Mouse (Mus musculus): ENCODE results near the gene Arhgap23.

Arhgap23 gene

DNA sequence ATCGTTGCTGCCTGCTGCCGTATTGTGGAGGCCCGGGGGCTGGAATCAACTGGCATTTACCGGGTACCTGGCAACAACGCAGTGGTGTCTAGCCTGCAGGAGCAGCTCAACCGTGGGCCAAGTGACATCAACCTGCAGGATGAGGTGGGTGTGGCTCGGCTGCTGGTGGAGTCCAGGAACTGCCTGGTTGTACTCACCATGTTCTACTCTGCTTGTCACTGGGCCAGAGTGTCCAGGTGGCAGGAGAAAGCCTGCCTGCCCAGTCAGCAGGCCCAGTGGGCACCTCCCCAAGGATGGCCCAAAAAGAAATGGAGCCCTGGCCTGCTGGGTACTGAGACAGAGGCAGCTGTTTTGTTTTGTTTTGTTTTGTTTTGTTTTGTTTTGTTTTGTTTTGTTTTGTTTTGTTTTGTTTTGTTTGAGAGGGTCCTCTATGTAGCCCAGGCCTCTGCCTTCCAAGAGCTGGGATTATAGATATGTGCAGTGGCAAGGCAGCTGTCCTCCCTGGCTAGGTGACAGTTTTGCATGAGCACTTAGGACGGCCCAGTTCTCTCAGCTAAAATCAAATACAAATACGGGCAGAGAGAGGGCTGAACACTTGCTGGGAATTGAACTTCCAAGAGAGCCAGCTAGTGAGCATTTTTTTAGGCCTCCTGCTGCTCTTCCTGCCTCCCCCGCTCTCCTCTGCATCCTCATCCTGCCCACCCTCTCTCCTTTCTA is 51.3 kb downstream of the Arhgap23 start:
- no peak for DNase-seq

GRCm38 (mm10) chr11:97468639-97469287 is 53.4 kb downstream of the Arhgap23 start:
- DNase-seq, result peak; percentile 90

DNA sequence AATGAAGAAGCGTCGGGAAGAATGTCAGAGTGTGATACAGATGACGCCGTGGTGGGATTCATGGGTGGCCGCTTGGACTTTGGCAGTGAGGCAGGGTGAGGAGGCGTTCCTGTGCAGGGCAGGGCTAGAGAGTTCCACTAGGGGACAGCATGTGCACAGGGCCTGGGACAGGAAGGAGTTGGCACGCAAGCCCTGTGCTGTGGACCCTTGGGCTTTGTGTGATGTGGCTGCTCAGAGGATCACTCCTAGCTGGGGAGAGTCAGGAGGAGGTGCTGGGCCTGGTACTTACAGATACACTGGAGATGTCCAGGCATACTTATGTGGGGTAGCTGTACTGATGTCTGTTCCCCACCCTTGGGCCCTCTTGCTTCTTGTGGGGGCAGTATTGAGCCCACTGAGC is 54.5 kb downstream of the Arhgap23 start:
- DNase-seq, result no peak

DNA sequence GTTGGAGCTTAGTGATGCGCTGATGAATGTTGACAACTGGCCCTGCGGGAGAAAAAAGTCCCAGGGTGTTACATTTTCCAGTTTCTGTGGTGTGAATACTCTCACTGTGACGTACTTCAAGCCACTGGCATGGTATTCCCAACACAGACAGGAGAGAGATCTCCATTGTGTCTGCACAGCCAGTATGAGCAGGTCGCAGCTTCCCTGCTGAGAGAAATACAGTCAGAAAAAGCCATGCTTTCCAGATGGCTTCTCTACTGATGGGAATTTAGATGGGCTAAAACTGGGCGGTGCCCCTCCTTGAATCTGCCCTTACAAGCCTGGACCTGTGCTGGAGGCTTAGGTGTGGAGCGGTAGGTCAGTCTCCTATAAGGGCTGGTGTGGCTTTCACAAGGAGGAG is 55.9 kb downstream of the Arhgap23 start:
- DNase-seq, result no peak

DNA sequence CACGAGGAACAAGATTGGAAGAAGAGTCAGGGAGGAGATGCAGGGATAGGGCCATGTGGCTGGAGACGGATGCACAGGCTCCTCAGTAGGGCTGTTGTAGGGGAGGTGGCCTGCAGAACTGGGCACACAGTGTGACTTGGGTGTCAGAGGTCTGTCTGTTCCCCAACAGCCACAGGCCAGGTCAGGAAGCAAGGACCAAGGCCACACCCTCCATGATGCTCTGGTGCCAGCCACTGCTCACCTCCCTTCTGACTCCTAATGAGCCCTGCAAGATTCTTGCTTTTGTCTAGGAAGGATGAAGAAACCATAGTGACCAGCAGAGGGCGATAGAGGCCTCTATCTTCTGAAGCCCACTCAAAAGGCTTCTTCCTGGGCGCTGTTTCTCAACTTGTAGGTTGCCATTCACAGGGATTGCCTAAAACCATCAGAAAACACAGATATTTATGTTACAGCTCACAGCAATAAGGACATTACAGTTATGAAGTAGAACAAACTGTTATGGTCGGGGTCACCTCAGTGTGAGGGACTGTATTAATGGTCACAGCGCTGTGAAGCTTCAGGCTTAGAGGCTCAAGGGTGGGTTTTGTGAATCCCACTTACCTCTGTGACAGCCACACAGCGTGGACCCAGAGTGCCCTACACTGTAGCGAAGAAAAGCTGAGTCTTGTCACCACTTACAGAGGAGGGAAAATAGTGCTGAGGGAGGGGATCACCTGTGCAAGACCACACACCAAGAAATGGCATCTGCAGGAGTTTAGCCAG is 61.2 kb downstream of the Arhgap23 start:
- peak; percentile 81 for DNase-seq

DNA sequence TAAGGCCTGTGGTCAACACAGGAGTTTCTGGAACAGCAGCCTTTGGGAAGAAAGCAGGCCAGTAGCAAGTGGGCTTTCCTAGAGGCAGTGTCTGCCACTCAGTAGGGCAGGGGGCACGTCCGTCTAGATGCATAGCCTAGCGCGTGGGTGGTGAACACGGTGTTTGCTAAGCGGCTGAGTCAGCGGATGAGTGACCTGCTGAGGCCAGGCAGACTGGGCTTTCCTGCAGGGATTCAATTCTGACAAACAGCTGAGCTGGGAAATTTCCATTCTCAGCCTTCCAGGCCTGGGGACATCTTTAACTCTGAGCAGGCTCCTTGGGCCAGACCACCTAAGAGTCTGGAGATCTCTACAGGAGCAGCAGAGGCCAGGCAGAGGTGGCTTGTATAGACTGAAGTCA is 62.1 kb downstream of the Arhgap23 start:
- no peak for DNase-seq

DNA sequence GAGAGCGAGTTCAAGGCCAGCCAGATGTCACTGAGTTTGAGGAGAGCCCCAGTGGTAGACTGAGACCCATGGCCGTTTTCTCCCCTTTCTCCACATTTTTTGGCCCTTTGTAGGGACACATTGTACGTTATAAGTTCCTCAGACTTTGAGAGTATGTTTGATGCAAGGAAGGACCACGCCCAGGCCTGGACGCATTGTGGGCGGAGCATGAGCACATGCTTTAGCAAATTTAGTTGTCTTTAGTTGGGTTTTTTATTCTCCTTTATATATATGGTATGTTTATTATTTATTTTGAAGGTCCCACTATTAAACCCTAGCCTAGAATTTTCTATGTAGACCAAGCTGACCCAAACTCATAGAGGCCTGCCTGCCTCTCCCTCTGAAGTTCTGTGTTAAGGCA is 63.0 kb downstream of the Arhgap23 start:
- no peak for DNase-seq

DNA sequence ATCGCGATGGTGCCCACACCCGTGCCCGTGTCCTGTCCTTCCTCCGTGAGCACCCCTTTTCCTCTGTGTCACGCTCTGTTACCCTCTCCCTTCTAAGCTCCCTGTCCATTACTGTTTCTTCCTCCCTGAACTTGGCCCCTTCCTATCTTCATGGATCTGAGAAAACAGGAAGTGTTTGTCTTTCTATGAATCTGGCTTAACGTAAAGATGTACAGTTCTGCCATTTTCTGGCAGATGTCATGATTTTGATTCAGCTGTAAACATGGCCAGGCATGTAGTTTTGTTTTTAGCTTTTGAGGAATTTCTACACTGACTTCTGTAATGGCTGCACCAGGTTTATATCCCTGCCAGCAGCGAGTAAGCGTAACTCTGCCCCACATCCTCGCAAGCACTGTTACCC is 63.8 kb downstream of the Arhgap23 start:
- DNase-seq, result no peak

DNA sequence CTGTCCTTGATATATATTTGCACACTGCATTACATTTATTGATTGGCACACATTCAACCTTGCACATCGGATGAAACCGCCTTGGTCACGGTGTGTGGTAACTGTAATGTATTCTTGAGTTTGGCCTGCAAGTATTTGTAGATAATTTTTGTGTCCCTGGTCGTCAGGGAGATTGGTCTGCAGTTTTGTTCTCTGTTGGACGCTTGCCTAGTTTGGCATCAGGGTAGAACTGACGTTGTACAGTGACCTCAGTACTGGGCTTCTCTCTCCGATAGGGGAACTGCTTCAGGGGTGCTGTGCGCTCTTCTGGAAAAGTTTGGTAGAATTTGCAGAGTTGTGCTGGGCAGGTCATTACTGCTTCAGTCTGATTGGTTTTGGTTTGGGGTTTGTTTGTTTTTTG is 64.5 kb downstream of the Arhgap23 start:
- no peak for DNase-seq

- no peak for DNase-seq
These were observed 70.3 kb downstream of the Arhgap23 start for GRCm38 (mm10) chr11:97485661-97486060.

DNA sequence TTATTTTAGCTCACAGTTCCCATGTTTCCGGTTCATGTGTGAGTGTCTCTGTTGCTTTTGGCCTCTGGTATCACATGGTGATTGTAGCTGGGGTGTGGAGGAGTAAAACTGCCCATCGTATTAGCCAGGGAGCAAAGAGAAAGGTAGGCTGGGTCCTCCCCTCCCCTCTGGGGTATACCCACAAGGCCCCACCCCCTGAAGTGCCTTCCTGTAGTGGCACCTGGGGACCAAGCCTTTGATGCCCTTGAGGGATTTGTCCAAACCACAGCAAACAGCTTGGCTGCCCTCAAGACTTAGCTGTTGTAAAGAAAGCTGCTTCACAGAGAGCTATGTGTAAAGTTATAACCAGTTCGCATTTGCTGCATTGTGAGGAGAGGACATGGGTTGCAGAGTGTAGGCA is 72.3 kb downstream of the Arhgap23 start:
- no peak for DNase-seq

DNA sequence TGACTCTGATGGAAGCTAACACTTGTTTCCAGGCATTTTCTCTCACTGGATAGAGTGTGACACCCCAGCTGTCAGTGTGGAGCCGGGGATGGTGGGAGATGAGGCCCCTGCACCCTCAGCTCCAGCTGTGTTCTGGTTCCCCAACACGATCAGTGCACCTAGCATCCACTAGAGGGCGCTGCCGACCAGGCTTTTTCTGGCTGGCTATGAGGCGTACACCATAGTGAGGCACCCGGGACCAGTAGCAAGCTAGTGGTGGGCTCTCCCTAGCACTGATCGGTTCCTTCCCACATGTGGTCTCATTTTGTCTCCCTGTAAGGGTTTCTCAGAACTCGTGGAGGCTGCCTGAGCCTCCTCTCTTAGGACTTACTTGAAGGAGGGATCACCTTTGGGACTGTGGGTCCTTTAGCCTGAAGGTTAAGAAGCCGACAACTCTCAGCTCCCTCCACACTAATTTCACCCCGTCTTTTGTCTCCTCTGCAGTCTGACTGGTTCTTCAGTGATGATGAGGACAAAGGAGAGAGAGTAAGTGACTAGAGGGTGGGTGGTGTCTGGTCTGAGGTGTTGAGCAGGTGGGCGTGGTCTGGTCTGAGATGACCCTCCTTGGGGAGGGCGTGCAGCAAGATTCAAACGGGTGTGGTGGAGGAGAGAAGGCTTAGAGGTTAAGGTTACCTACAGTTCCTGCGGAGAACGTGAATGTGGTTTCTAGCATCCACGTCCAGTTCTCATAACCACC is 74.4 kb downstream of the Arhgap23 start:
- DNase-seq, result peak; percentile 72

DNA sequence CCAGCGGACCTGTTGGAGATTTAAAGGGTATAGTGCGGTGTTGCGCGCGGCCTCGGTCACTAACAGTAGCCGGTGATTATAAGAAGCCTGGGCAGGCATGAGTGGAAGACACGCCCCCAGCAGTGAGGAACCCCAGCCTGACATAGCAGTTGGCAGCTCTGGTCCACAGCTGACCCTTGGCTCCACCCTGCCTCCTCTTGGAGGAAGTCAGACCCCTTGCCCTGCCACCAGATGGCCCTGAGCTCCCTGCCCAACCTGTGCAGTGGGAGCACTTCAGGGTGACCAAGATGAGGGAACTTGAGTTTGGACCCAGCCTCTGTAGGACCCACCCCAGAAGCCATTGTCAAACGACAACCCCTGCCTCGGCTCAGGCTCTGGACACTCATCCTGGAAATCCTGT is 76.3 kb downstream of the Arhgap23 start:
- no peak for DNase-seq

GRCm38 (mm10) chr11:97492836-97493235 is 77.5 kb downstream of the Arhgap23 start:
- no peak for DNase-seq

DNA sequence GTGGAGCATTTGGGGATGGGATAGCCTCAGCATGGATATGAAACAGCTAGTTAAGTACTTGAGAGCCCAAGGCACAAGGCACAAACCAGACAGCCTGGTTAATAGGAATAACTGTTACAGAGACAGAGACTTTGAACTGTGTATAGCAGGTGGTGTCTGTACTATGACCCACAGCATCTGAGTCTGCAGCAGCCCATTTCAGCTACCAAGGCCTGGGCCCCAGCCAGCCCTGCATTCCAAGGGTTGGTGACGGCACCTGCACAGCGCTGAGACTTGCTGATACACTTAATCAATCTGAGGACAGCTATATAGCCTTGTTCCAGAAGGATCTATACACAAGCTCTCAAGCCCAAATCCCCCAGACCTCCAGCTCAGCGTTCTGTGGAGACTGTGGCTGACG is 82.2 kb downstream of the Arhgap23 start:
- DNase-seq, result no peak

DNA sequence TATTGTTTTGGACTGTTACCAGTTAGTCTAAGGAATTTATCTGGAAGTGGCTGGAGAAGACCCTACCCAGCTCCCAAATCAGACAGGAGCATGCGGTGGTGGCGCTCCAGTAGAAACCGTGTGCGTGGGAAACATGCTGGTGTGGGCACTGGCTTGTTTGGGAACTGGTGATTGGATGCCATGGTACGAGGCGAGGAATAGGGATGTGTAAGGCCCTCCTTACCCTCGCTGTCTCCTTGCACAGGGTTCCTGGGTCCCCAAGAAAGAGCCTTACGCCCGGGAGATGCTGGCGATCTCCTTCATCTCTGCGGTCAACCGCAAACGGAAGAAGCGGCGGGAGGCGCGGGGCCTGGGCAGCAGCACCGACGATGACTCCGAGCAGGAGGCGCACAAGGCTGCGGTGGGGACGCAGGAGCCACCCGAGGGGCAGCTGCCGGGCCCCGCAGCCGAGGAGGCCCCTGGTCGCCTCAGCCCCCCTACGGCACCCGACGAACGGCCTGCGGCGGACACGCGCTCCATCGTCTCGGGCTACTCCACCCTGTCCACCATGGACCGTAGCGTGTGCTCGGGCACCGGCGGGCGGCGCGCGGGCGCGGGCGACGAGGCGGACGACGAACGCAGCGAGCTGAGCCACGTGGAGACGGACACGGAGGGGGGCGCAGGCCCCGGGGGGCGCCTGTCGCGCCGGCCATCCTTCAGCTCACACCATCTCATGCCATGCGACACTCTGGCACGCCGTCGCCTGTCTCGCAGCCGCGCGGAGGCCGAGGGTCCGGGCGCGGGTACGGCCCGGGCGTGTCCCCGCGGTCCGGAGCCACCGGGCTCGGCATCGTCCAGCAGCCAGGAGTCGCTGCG is 84.8 kb downstream of the Arhgap23 start, which contains the start of gene 4933428G20Rik:
TSS of gene 4933428G20Rik (minus strand) at position 476 of the 855 bp plus-strand sequence.
- DNase-seq, result no peak

GRCm38 (mm10) chr11:97500720-97501448 is 85.6 kb downstream of the Arhgap23 start:
- DNase-seq, result no peak

GRCm38 (mm10) chr11:97502383-97502782 is 87.0 kb downstream of the Arhgap23 start:
- DNase-seq, result no peak

GRCm38 (mm10) chr11:97502846-97503245 is 87.5 kb downstream of the Arhgap23 start:
- DNase-seq, result no peak

GRCm38 (mm10) chr11:97505784-97506183 is 90.5 kb downstream of the Arhgap23 start:
- no peak for DNase-seq

- DNase-seq, result no peak
These were observed 91.0 kb downstream of the Arhgap23 start for GRCm38 (mm10) chr11:97506331-97506730.

Data from right cerebral cortex, postnatal 14 days (tissue).